Mouse (Mus musculus) hindbrain, postnatal 0 days (tissue): ENCODE results near the gene Vegfa. TPM values are rescaled to one million over a fixed set of nuclear protein-coding genes. Genes with fewer than 3 reads are reported as not detected.

Experiments
- ATAC-seq: fragments of 200-750 bp; cut with Nextera tagmentation; 2 replicates; pipeline ENCODE4 v1.8.0; 2017; ENCODE audit warnings: mild to moderate bottlenecking, moderate TSS enrichment, moderate library complexity
- DNase-seq: peaks from one replicate; pipeline ENCODE4 v3.0.0-alpha.2; 2015; ENCODE audit warnings: low spot score
- H3K27ac ChIP-seq: fragments of 300-500 bp; sonication (generic); 2 replicates; pipeline ENCODE4 v1.5.1; 2014; ENCODE audit warnings: mild to moderate bottlenecking
- H3K27me3 ChIP-seq: fragments of 300-500 bp; sonication (generic); 2 replicates; pipeline ENCODE4 v1.6.1; 2014; ENCODE audit warnings: low read length, mixed read lengths; ENCODE audit not compliant: insufficient read depth
- H3K36me3 ChIP-seq: fragments of 300-500 bp; sonication (generic); 2 replicates; pipeline ENCODE4 v1.6.1; 2014; ENCODE audit warnings: low read length, mixed read lengths; ENCODE audit not compliant: insufficient read depth
- H3K4me1 ChIP-seq: fragments of 300-500 bp; sonication (generic); 2 replicates; pipeline ENCODE4 v1.6.1; 2014; ENCODE audit warnings: antibody characterized with exemption, low read length, mixed read lengths; ENCODE audit not compliant: insufficient read depth
- H3K4me2 ChIP-seq: fragments of 300-500 bp; sonication (generic); 2 replicates; pipeline ENCODE4 v1.6.1; 2014; ENCODE audit warnings: low read depth, mild to moderate bottlenecking, low read length, moderate library complexity, mixed read lengths
- H3K4me3 ChIP-seq: fragments of 300-500 bp; sonication (generic); 2 replicates; pipeline ENCODE4 v1.5.1; 2014; ENCODE audit warnings: low read length
- H3K9ac ChIP-seq: fragments of 300-500 bp; sonication (generic); replicated peaks from 2 replicates; pipeline ENCODE4 v1.6.1; 2014; ENCODE audit warnings: mild to moderate bottlenecking, low read length, moderate library complexity, mixed read lengths
- H3K9me3 ChIP-seq: fragments of 300-500 bp; sonication (generic); 2 replicates; pipeline ENCODE4 v1.6.1; 2016; ENCODE audit warnings: low read length, mixed read lengths
- CTCF ChIP-seq: IDR thresholded peaks from 2 replicates; pipeline ENCODE4 v1.5.1; 2016; ENCODE audit warnings: antibody characterized with exemption, control low read depth, low read depth
- WGBS: fragments of 180-500 bp; shearing (Covaris S2); extraction: QIAGEN DNeasy Blood & Tissue Kit; methylation state at CpG from one replicate; pipeline ENCODE4 v1.1.7; 2014; 5-methylcytosine and 5-hydroxymethylcytosine counted together
- polyA plus RNA-seq: library from polyadenylated mRNA; unstranded; fragments of >200 nt; fragmentation: Nextera tagmentation; extraction: Ambion mirVana; gene quantifications from 2 replicates; pipeline ENCODE4 v1.2.1, GENCODE M21; 2015
- total RNA-seq: library from RNA; depleted of rRNA; stranded (reverse); fragments of >200 nt; gene quantifications from 2 replicates; pipeline ENCODE4 v1.2.3, GENCODE M21; 2014; rRNA removed

The Vegfa gene
- total and polyA plus RNA-seq, 2 experiments from 2014 or later: 4.8 to 89.5 TPM

GRCm38 (mm10) chr17:45973214-45973613 lies 59.0 kb downstream of the Vegfa start:
- no peaks in the 10 kb centered on the region for H3K9me3 ChIP-seq
- H3K27ac ChIP-seq: no peak overlapping the region
- H3K27me3 ChIP-seq: no peaks in the 10 kb centered on the region
- no peak for DNase-seq
- H3K4me1 ChIP-seq: no peaks in the 10 kb centered on the region
- no peak for TF ChIP-seq CTCF
- H3K36me3 ChIP-seq: no peaks in the 10 kb centered on the region
- no peak overlapping the region for H3K4me3 ChIP-seq
- WGBS: 85% methylated on average over 7 of the region's 7 CpGs
- H3K9ac ChIP-seq: no peak overlapping the region
- no peak overlapping the region for H3K4me2 ChIP-seq
- ATAC-seq: no peak

- H3K4me1 ChIP-seq: no peaks in the 10 kb centered on the region
- TF ChIP-seq CTCF: no peak
- WGBS: 81% methylated on average over 7 of the region's 7 CpGs
- H3K4me3 ChIP-seq: no peak overlapping the region
- H3K27me3 ChIP-seq: no peaks in the 10 kb centered on the region
- H3K36me3 ChIP-seq: no peaks in the 10 kb centered on the region
- no peak overlapping the region for H3K27ac ChIP-seq
- ATAC-seq: no peak
- H3K4me2 ChIP-seq: no peak overlapping the region
- H3K9ac ChIP-seq: no peak overlapping the region
- no peak for DNase-seq
- no peaks in the 10 kb centered on the region for H3K9me3 ChIP-seq
These were observed 59.8 kb downstream of the Vegfa start for GRCm38 (mm10) chr17:45972405-45972804.

GRCm38 (mm10) chr17:45971800-45972199 lies 60.4 kb downstream of the Vegfa start:
- H3K4me3 ChIP-seq: no peak overlapping the region
- WGBS: 88% methylated on average over 6 of the region's 6 CpGs
- no peaks in the 10 kb centered on the region for H3K4me1 ChIP-seq
- no peak overlapping the region for H3K27ac ChIP-seq
- DNase-seq: no peak
- no peaks in the 10 kb centered on the region for H3K36me3 ChIP-seq
- no peak for TF ChIP-seq CTCF
- no peak overlapping the region for H3K4me2 ChIP-seq
- H3K27me3 ChIP-seq: no peaks in the 10 kb centered on the region
- no peak overlapping the region for H3K9ac ChIP-seq
- no peaks in the 10 kb centered on the region for H3K9me3 ChIP-seq
- ATAC-seq: no peak

GRCm38 (mm10) chr17:45970741-45971550 lies 61.2 kb downstream of the Vegfa start:
- Histone ChIP-seq H3K36me3 (no peaks in the 10 kb centered on the region), H3K9ac (no peak overlapping the region), H3K4me3 (no peak overlapping the region), H3K27ac (no peak overlapping the region), H3K4me1 (no peaks in the 10 kb centered on the region), H3K9me3 (no peaks in the 10 kb centered on the region), H3K27me3 (no peaks in the 10 kb centered on the region), H3K4me2 (no peak overlapping the region)
- DNase-seq: no peak
- ATAC-seq: no peak
- TF ChIP-seq CTCF: no peak
- 81% methylated on average over 17 of the region's 17 CpGs for WGBS

GRCm38 (mm10) chr17:45969596-45969995 lies 62.6 kb downstream of the Vegfa start:
- Histone ChIP-seq H3K36me3 (no peaks in the 10 kb centered on the region), H3K4me2 (no peak overlapping the region), H3K27ac (no peak overlapping the region), H3K9me3 (no peaks in the 10 kb centered on the region), H3K9ac (no peak overlapping the region), H3K27me3 (no peaks in the 10 kb centered on the region), H3K4me1 (no peaks in the 10 kb centered on the region), H3K4me3 (no peak overlapping the region)
- DNase-seq (no peak), ATAC-seq (no peak)
- TF ChIP-seq CTCF: no peak
- 63% methylated on average over 8 of the region's 8 CpGs for WGBS

GRCm38 (mm10) chr17:45968341-45968740 lies 63.8 kb downstream of the Vegfa start:
- TF ChIP-seq CTCF: no peak
- H3K4me3 ChIP-seq: no peak overlapping the region
- WGBS: 82% methylated on average over 11 of the region's 11 CpGs
- H3K9me3 ChIP-seq: no peaks in the 10 kb centered on the region
- no peaks in the 10 kb centered on the region for H3K27me3 ChIP-seq
- no peaks in the 10 kb centered on the region for H3K36me3 ChIP-seq
- H3K9ac ChIP-seq: no peak overlapping the region
- H3K4me2 ChIP-seq: no peak overlapping the region
- no peak overlapping the region for H3K27ac ChIP-seq
- no peaks in the 10 kb centered on the region for H3K4me1 ChIP-seq
- no peak for DNase-seq
- ATAC-seq: no peak

Other genes with a start within 250 kb of the Vegfa start
- 62.8 and 67.1 TPM in 2 replicates for gene Mrps18a, start 78.6 kb upstream of the Vegfa start, total RNA-seq
- 165 and 169 TPM in 2 replicates for gene Mrps18a, start 78.6 kb upstream of the Vegfa start, polyA plus RNA-seq
- gene Rsph9, start 111.8 kb upstream of the Vegfa start, total RNA-seq: 50.7 and 54.3 TPM in 2 replicates
- gene Rsph9, start 111.8 kb upstream of the Vegfa start, polyA plus RNA-seq: 74.7 and 80.0 TPM in 2 replicates
- 10.2 and 16.2 TPM in 2 replicates for gene Mad2l1bp, start 121.2 kb upstream of the Vegfa start, total RNA-seq
- 17.2 and 17.5 TPM in 2 replicates for gene Mad2l1bp, start 121.2 kb upstream of the Vegfa start, polyA plus RNA-seq
- gene Gtpbp2, start 128.7 kb upstream of the Vegfa start, total RNA-seq: 68.0 and 94.8 TPM in 2 replicates
- 25.8 and 27.9 TPM in 2 replicates for gene Gtpbp2, start 128.7 kb upstream of the Vegfa start, polyA plus RNA-seq
- 9.7 and 10.5 TPM in 2 replicates for gene Polh, start 170.3 kb upstream of the Vegfa start, total RNA-seq
- 4.7 and 5.5 TPM in 2 replicates for gene Polh, start 170.3 kb upstream of the Vegfa start, polyA plus RNA-seq
- gene Xpo5, start 170.4 kb upstream of the Vegfa start, total RNA-seq: 54.5 and 56.9 TPM in 2 replicates
- 23.8 and 23.9 TPM in 2 replicates for gene Xpo5, start 170.4 kb upstream of the Vegfa start, polyA plus RNA-seq
- 45.9 and 61.1 TPM in 2 replicates for gene Polr1c, start 215.7 kb upstream of the Vegfa start, total RNA-seq
- 58.7 and 61.7 TPM in 2 replicates for gene Polr1c, start 215.7 kb upstream of the Vegfa start, polyA plus RNA-seq
- 22.2 and 26.9 TPM in 2 replicates for gene Yipf3, start 215.7 kb upstream of the Vegfa start, total RNA-seq
- gene Yipf3, start 215.7 kb upstream of the Vegfa start, polyA plus RNA-seq: 78.7 and 85.4 TPM in 2 replicates
- gene Lrrc73, start 221.2 kb upstream of the Vegfa start, total RNA-seq: 48.2 and 54.5 TPM in 2 replicates
- 27.2 and 28.0 TPM in 2 replicates for gene Lrrc73, start 221.2 kb upstream of the Vegfa start, polyA plus RNA-seq